Mouse (Mus musculus) neural tube, embryonic 15.5 days (tissue): ENCODE data around the gene Rpl10a. TPM values are rescaled to one million over a fixed set of nuclear protein-coding genes. Genes with fewer than 3 reads are reported as not detected.
"Not testable (repeated sequence)": the region's sequence is repeated elsewhere in the genome, so short reads cannot be mapped to it uniquely, and the experiment has no call there.

Experiments
- ATAC-seq: fragments of 200-750 bp; cut with Nextera tagmentation; 2 replicates; pipeline ENCODE4 v1.8.0; 2017; ENCODE audit warnings: mild to moderate bottlenecking, moderate TSS enrichment, moderate library complexity; ENCODE audit not compliant: low FRiP score
- H3K27ac ChIP-seq: fragments of 300-500 bp; sonication (generic); replicated peaks from 2 replicates; pipeline ENCODE4 v1.5.1; 2015; ENCODE audit warnings: mild to moderate bottlenecking, inconsistent platforms
- H3K27me3 ChIP-seq: fragments of 300-500 bp; sonication (generic); replicated peaks from 2 replicates; pipeline ENCODE4 v1.6.1; 2015; ENCODE audit warnings: inconsistent platforms
- H3K36me3 ChIP-seq: fragments of 300-500 bp; sonication (generic); 2 replicates; pipeline ENCODE4 v1.6.1; 2015; ENCODE audit warnings: inconsistent platforms
- H3K4me1 ChIP-seq: fragments of 300-500 bp; sonication (generic); 2 replicates; pipeline ENCODE4 v1.6.1; 2015; ENCODE audit warnings: inconsistent platforms
- H3K4me2 ChIP-seq: fragments of 300-500 bp; sonication (generic); 2 replicates; pipeline ENCODE4 v1.6.1; 2015; ENCODE audit warnings: inconsistent platforms, mild to moderate bottlenecking, moderate library complexity
- H3K4me3 ChIP-seq: fragments of 300-500 bp; sonication (generic); replicated peaks from 2 replicates; pipeline ENCODE4 v1.5.1; 2015; ENCODE audit warnings: mild to moderate bottlenecking, inconsistent platforms
- H3K9ac ChIP-seq: fragments of 300-500 bp; sonication (generic); replicated peaks from 2 replicates; pipeline ENCODE4 v1.6.1; 2015; ENCODE audit warnings: mild to moderate bottlenecking, inconsistent platforms
- H3K9me3 ChIP-seq: fragments of 300-500 bp; sonication (generic); replicated peaks from 2 replicates; pipeline ENCODE4 v1.6.1; 2016; ENCODE audit warnings: inconsistent platforms
- whole genome bisulfite sequencing: fragments of 180-500 bp; shearing (Covaris S2); methylation state at CpG from one replicate; pipeline ENCODE4 v1.1.7; 2015; ENCODE audit warnings: mixed read lengths; 5-methylcytosine and 5-hydroxymethylcytosine counted together
- polyA plus RNA-seq: library from polyadenylated mRNA; unstranded; fragments of >200 nt; fragmentation: Nextera tagmentation; extraction: Ambion mirVana; gene quantifications from 2 replicates; pipeline ENCODE4 v1.2.1, GENCODE M21; 2015

Rpl10a gene
- polyA plus RNA-seq, 1 experiment from 2014 or later: 329 TPM

DNA sequence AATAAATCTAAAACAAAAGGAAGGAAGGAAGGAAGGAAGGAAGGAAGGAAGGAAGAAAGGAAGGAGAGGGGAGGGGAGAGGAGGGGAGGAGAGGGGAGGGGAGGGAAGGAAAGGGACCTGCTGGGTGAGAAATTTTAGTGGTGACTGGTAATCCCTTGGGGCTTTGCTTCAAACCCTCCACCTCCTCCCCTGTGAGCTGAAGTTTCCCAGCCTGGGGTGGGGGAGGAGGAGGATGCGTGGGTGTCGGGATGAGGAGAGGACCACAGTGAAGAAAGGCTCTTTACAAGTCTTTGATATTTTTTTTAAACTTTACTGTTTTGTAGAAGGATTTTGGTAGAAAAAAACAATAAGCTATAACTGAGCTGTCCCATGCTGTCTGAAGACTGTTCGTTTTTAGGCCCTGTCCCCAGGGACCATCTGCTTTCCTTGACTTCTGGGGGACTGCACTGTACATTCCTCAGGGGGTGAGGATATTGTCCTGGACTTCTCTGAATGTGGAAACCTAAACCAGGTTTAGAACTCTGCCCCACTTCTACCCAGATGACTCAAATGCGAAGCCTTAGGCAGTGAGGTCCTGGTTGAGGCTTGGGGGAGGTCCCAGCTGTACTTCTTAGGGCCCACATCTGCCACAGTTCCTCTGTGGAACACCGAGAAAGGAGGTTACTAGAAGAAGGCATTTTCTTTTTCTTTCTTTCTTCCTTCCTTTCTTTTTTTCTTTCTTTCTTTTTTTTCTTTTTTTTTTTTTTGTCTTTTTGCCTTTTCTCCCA, 16.7 kb upstream of the Rpl10a start:
- no peak overlapping the region for H3K27ac ChIP-seq
- H3K27me3 ChIP-seq: no peaks in the 10 kb centered on the region
- H3K4me2 ChIP-seq: no peak overlapping the region
- no peaks in the 10 kb centered on the region; the same call in 1 of the 2 replicates for H3K36me3 ChIP-seq
- 82% methylated on average over 5 of the region's 5 CpGs for WGBS
- no peak overlapping the region for H3K9ac ChIP-seq
- H3K4me1 ChIP-seq: peaks cover 35% of the 10 kb centered on the region
- ATAC-seq: no peak
- H3K4me3 ChIP-seq: no peak overlapping the region
- H3K9me3 ChIP-seq: no peaks in the 10 kb centered on the region

DNA sequence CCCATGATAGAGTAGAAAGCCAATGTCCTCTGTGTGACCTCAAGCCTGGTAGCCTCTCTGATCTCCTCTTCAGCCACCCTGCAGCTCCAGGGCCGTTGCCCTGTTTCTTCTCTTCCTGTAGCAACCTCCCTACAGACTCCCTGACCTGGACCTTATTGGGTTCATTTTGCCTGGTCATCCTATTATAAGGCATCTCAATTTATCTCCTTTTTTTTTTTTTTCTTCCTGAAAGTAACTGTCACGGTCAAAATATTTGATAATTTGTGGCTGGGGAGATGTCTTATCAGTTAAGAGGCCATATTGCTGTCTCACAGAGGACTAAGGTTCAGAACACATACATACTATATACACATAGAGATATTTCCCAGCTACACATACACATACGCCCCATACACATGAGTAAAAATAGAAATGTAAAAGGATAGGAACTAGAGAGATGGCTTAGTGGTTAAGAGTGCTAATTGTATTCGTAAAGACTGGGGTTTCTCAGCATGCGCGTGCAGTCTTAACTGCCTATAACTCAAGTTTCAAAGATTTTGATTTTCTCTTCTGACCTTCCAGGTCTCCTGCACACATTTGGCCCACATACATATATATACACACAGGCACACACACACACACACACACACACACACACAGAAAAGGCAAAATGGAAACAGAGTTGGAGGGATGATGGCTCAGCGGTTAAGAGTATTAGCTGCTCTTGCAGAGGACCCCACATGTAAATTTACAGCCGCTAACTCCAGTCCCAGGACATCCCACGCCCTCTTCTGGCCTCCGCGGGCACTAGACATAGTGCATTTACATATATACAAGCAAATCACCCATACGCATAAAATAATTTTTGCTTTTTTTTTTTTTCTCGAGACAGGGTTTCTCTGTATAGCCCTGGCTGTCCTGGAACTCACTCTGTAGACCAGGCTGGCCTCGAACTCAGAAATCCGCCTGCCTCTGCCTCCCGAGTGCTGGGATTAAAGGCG, 15.7 kb upstream of the Rpl10a start:
- Histone ChIP-seq H3K4me3 (peak overlapping the region; percentile 74), H3K4me1 (peaks cover 35% of the 10 kb centered on the region), H3K27ac (peak overlapping the region; percentile 87), H3K9me3 (no peaks in the 10 kb centered on the region), H3K36me3 (peaks cover 7% of the 10 kb centered on the region), H3K9ac (peak overlapping the region; percentile 38; the same call in 1 of the 2 replicates), H3K27me3 (no peaks in the 10 kb centered on the region), H3K4me2 (peak overlapping the region; percentile 69)
- peak; percentile 15 for ATAC-seq
- 31% methylated on average over 17 of the region's 17 CpGs for WGBS

DNA sequence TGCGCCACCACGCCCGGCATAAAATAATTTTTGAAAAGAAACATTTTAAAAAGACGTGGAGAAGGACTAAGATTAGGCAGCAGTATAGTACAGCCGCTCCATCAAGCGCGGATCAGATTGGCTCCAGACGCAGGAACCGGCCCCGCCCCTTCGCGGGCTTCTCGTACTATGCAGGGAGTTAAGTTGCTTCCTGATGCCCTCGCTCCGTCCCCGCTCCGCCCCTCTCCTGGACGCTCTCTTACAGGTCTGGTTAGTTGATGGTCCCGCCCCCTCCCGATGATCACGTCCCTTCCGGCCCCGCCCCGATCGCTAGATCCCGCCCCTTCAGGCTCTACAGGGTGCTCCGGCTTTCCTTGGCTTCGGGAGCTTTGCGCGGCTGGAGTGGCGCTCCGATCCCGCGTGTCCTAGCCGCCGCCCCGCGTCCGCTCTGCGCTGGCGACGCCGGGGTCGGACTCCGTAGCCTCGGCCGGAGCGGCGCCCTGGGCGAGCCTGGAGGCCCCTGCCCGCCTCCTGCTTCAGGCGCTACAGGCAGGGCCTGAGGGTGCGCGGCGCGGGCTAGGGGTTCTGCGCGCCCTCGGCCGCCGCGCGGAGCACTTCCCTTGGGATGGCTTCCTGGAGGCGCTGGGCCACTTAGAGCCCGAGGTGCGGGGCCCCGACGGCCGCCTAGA, 14.9 kb upstream of the Rpl10a start, which contains the start of gene Fance:
Gene Fance (plus strand): TSS at position 308 of the 668 bp plus-strand sequence.
- ATAC-seq: peak; percentile 99
- H3K9me3 ChIP-seq: no peaks in the 10 kb centered on the region
- WGBS: under 1% methylated on average over 69 of the region's 69 CpGs

DNA sequence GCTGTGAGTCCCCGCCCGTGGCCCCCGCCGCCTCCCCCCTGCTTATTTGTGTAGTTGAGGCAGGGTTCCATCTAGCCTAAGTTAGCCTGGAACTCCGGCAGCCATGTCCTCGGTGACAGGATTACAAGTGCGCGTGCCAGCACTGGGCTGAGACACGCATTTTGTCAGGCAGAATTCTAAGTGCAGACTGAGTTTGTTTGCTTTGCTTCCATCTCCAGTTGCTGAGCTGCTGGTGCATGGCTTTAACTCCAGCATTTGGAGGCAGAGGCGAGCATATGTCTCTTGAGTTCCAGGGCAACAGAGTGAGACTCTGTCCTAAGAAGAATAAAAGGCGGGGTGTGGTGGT, 14.4 kb upstream of the Rpl10a start:
- Histone ChIP-seq H3K27ac (peak overlapping the region; percentile 87), H3K4me3 (peak overlapping the region; percentile 74), H3K36me3 (peaks cover 14% of the 10 kb centered on the region), H3K4me1 (peaks cover 32% of the 10 kb centered on the region), H3K27me3 (no peaks in the 10 kb centered on the region), H3K9ac (peak overlapping the region; percentile 81), H3K9me3 (no peaks in the 10 kb centered on the region), H3K4me2 (peak overlapping the region; percentile 69)
- ATAC-seq: peak; percentile 43
- WGBS: 2% methylated on average over 11 of the region's 11 CpGs

More for the DNA sequence above, 14.9 kb upstream of the Rpl10a start, which contains the start of gene Fance:
- peak within 1 kb of the TSS; percentile 74 for H3K4me3 ChIP-seq
- no peaks in the 10 kb centered on the region for H3K27me3 ChIP-seq
- peaks cover 35% of the 10 kb centered on the region for H3K4me1 ChIP-seq
- H3K9ac ChIP-seq: peak within 1 kb of the TSS; percentile 81
- peaks cover 12% of the 10 kb centered on the region for H3K36me3 ChIP-seq
- peak within 1 kb of the TSS; percentile 69 for H3K4me2 ChIP-seq
- peak within 1 kb of the TSS; percentile 87 for H3K27ac ChIP-seq

DNA sequence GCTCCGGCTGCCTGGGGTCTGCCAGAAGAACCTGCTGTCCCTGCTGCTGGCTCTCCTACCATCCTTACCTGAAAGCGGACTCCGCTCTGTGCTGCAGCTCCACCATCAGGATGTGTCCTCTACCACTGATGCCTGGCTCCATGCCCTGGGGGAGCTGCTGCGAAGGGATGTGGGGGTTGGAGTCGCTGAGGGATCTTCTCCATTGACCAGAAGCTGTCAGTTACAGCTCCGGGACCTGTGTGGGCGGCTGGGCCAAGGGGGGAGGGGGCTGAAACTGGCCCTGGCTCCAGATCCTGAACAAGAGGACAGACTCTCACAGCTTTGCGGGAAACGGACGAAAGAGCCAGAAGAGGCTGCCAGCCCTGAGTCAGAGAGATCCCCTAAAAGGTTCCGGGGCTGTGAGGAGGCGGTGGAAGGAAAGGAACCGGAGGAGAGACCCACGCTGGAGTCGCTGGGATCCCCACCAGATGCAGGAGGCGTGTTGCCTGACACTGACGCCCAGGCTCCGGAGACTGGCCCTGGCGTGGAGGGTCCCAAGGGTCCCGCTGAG, 12.6 kb upstream of the Rpl10a start:
- no peaks in the 10 kb centered on the region for H3K9me3 ChIP-seq
- H3K4me3 ChIP-seq: no peak overlapping the region
- H3K4me2 ChIP-seq: no peak overlapping the region
- H3K4me1 ChIP-seq: peaks cover 32% of the 10 kb centered on the region
- 86% methylated on average over 20 of the region's 20 CpGs for WGBS
- H3K36me3 ChIP-seq: peaks cover 19% of the 10 kb centered on the region
- no peak overlapping the region for H3K9ac ChIP-seq
- H3K27ac ChIP-seq: no peak overlapping the region
- ATAC-seq: no peak
- H3K27me3 ChIP-seq: no peaks in the 10 kb centered on the region

DNA sequence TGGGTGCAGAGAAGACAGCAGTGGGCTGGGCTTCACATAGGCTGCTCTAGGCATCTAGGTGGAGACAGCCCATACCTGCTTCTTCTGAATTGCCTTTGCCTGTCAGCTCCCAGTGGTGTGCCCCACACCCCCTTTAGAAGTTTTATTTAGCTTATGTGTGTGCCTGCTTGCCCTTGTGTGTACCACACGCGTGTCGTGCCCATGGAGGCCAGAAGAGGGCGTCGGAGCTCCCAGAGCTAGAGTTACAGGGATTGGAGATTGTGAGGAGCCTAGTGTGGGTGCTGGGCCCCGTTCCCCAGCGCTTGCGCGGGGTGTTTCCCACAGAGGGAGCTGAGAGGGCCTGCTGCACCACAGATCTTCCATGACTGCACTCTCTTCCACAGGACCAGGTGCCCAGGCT, 11.8 kb upstream of the Rpl10a start:
- no peak for ATAC-seq
- no peak overlapping the region for H3K27ac ChIP-seq
- H3K4me2 ChIP-seq: no peak overlapping the region
- peaks cover 32% of the 10 kb centered on the region for H3K4me1 ChIP-seq
- H3K36me3 ChIP-seq: peaks cover 19% of the 10 kb centered on the region
- H3K27me3 ChIP-seq: no peaks in the 10 kb centered on the region
- 91% methylated on average over 9 of the region's 9 CpGs for WGBS
- no peak overlapping the region for H3K4me3 ChIP-seq
- H3K9me3 ChIP-seq: no peaks in the 10 kb centered on the region
- H3K9ac ChIP-seq: no peak overlapping the region

DNA sequence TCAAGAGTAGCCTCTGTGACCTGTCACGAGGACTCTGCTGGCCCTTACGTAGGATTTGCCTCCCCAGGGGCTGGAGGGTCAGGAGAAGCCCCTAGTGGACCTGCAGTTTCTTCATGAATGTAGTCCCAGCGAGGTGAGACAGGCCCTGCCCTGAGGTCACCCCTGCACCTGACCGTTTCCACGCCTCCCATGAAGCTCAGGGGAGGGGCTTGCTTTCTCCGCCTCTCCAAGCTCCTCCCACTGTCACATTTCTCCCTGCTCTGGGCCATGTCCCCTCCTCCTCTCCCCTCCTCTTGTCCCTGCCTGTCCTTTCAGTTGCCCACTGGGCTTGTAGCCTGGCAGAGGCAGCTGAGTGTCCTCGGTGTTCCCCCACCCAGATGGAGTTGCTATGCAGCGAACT, 11.2 kb upstream of the Rpl10a start:
- peaks cover 32% of the 10 kb centered on the region for H3K4me1 ChIP-seq
- H3K4me3 ChIP-seq: no peak overlapping the region
- H3K36me3 ChIP-seq: peaks cover 19% of the 10 kb centered on the region
- H3K9me3 ChIP-seq: no peaks in the 10 kb centered on the region
- WGBS: 61% methylated on average over 8 of the region's 8 CpGs
- H3K27ac ChIP-seq: no peak overlapping the region
- no peak overlapping the region for H3K4me2 ChIP-seq
- no peak for ATAC-seq
- no peak overlapping the region for H3K9ac ChIP-seq
- no peaks in the 10 kb centered on the region for H3K27me3 ChIP-seq

DNA sequence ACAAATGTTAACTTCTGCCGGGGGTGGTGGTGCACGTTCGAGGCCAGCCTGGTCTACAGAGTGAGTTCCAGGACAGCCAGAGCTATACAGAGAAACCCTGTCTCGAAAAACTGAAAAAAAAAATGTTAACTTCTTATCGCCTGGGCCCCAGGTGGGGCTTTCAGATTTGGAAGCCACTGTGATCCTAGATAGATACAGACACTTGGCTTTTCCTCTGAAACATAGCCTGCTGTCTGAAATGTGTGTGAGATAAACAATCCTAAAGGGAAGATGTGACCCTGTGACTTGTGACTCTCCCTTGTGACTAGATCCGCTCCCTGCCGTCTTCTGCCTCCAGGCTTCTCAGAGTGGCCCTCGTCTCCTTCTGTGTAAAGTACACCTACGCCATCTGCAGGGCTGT, 10.5 kb upstream of the Rpl10a start:
- H3K27ac ChIP-seq: no peak overlapping the region
- H3K4me3 ChIP-seq: no peak overlapping the region
- no peak overlapping the region for H3K4me2 ChIP-seq
- peaks cover 28% of the 10 kb centered on the region for H3K4me1 ChIP-seq
- ATAC-seq: no peak
- no peaks in the 10 kb centered on the region for H3K27me3 ChIP-seq
- 92% methylated on average over 9 of the region's 9 CpGs for WGBS
- no peaks in the 10 kb centered on the region for H3K9me3 ChIP-seq
- H3K9ac ChIP-seq: no peak overlapping the region
- peaks cover 19% of the 10 kb centered on the region for H3K36me3 ChIP-seq

DNA sequence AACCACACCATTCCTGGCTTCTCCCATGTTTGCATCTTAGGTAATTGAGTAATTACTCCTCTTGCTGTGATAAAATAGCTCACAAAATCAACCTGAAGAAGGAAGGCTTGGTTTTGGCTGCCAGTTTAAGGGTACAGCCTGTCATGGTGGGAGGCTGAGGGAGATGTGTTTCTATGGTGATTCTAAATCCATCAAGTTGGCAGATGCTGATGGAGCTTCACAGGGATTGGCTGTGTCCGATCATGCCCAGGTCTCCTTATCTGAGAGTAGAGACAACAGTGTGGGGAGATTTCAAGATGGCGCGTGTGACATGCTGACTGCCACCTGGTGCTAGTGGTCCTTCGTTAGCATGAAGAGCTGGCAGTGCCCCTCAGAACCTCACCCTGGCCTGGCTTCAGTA, 6.6 kb upstream of the Rpl10a start:
- Histone ChIP-seq H3K27ac (no peak overlapping the region), H3K9me3 (no peaks in the 10 kb centered on the region), H3K36me3 (peaks cover 19% of the 10 kb centered on the region), H3K9ac (no peak overlapping the region), H3K27me3 (no peaks in the 10 kb centered on the region), H3K4me2 (no peak overlapping the region), H3K4me1 (no peaks in the 10 kb centered on the region), H3K4me3 (no peak overlapping the region)
- WGBS: 96% methylated on average over 4 of the region's 4 CpGs
- ATAC-seq: no peak

DNA sequence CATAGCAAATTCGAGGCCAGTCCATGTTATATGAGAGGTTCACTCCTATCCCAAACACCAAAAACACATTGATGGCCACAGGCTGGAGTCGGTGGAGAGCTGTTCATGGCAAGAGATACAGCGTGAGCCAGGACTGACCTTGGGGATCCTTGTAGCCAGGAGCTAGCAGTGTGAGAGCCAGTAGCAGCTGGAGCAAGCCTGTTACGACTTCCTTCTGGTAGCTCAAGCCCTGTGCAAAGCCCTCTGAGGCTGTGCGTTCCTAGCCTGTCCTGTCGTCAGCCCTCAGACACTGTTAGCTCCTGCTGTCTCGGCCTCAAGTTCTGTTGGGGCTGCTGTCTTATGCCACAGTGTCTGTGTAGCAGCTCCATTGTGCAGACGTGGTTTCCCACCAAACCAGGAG, 4.5 kb upstream of the Rpl10a start:
- H3K4me3 ChIP-seq: no peak overlapping the region
- no peaks in the 10 kb centered on the region for H3K9me3 ChIP-seq
- no peaks in the 10 kb centered on the region for H3K27me3 ChIP-seq
- no peak for ATAC-seq
- H3K9ac ChIP-seq: no peak overlapping the region
- H3K4me1 ChIP-seq: peaks cover 10% of the 10 kb centered on the region
- 94% methylated on average over 8 of the region's 8 CpGs for WGBS
- H3K4me2 ChIP-seq: no peak overlapping the region
- H3K36me3 ChIP-seq: peaks cover 6% of the 10 kb centered on the region
- H3K27ac ChIP-seq: no peak overlapping the region

DNA sequence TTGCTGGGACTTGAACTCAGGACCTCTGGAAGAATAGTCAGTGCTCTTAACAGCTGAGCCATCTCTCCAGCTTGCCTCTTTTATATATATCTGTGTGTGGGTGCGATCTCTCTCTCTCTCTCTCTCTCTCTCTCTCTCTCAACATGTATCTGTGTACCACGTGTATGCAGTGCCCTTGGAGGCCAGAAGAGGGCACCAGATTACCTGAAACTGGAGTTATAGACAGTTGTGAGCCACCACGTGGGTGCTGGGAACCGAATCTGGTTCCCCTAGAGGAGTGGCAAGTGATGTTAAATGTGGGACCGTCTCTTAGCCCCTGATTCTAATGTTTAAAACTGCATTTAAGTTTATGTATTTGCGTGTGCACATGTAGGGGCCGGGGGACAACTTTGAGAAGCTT, 3.9 kb upstream of the Rpl10a start:
- not testable (repeated sequence) for H3K36me3 ChIP-seq, H3K27me3 ChIP-seq, H3K27ac ChIP-seq, ATAC-seq, H3K4me3 ChIP-seq, H3K9me3 ChIP-seq, H3K4me2 ChIP-seq, H3K9ac ChIP-seq
- 91% methylated on average over 7 of the region's 7 CpGs for WGBS
- H3K4me1 ChIP-seq: peaks cover 14% of the 10 kb centered on the region
